Mouse (Mus musculus) embryonic facial prominence, embryonic 11.5 days (tissue): ENCODE results near the gene Rcsd1. TPM values are rescaled to one million over a fixed set of nuclear protein-coding genes. Genes with fewer than 3 reads are reported as not detected.

Experiments
- ATAC-seq: fragments of 200-750 bp; cut with Nextera tagmentation; replicated peaks from 2 replicates; pipeline ENCODE4 v1.8.0; 2017; ENCODE audit warnings: low read depth; ENCODE audit not compliant: insufficient number of reproducible peaks, low FRiP score, low TSS enrichment
- DNase-seq: peaks from one replicate; pipeline ENCODE4 v3.0.0-alpha.2; 2015; ENCODE audit warnings: low spot score
- H3K27ac ChIP-seq: fragments of 300-500 bp; sonication (generic); replicated peaks from 2 replicates; pipeline ENCODE4 v1.5.1; 2014; ENCODE audit warnings: mild to moderate bottlenecking, low read depth, low read length, control low read depth
- H3K27me3 ChIP-seq: fragments of 300-500 bp; sonication (generic); 2 replicates; pipeline ENCODE4 v1.6.1; 2014; ENCODE audit warnings: mild to moderate bottlenecking, low read length, moderate library complexity, mixed read lengths; ENCODE audit not compliant: control insufficient read depth, insufficient read depth
- H3K36me3 ChIP-seq: fragments of 300-500 bp; sonication (generic); replicated peaks from 2 replicates; pipeline ENCODE4 v1.6.1; 2014; ENCODE audit warnings: low read depth, mild to moderate bottlenecking, low read length, moderate library complexity, mixed read lengths; ENCODE audit not compliant: control insufficient read depth, insufficient read depth
- H3K4me1 ChIP-seq: fragments of 300-500 bp; sonication (generic); 2 replicates; pipeline ENCODE4 v1.6.1; 2014; ENCODE audit warnings: low read length, mixed read lengths; ENCODE audit not compliant: control insufficient read depth, insufficient read depth
- H3K4me2 ChIP-seq: fragments of 300-500 bp; sonication (generic); 2 replicates; pipeline ENCODE4 v1.6.1; 2014; ENCODE audit warnings: low read depth, mild to moderate bottlenecking, control low read depth, low read length, moderate library complexity
- H3K4me3 ChIP-seq: fragments of 300-500 bp; sonication (generic); 2 replicates; pipeline ENCODE4 v1.5.1; 2014; ENCODE audit warnings: low read depth, low read length, control low read depth
- H3K9ac ChIP-seq: fragments of 300-500 bp; sonication (generic); replicated peaks from 2 replicates; pipeline ENCODE4 v1.6.1; 2014; ENCODE audit warnings: mild to moderate bottlenecking, control low read depth, low read length
- H3K9me3 ChIP-seq: fragments of 300-500 bp; sonication (generic); replicated peaks from 2 replicates; pipeline ENCODE4 v1.6.1; 2016; ENCODE audit warnings: mild to moderate bottlenecking, low read length, inconsistent platforms, mixed read lengths; ENCODE audit not compliant: control insufficient read depth
- WGBS: fragments of 180-500 bp; shearing (Covaris S2); extraction: QIAGEN DNeasy Blood & Tissue Kit; methylation state at CpG from one replicate; pipeline ENCODE4 v1.1.7; 2014; 5-methylcytosine and 5-hydroxymethylcytosine counted together
- polyA plus RNA-seq: library from polyadenylated mRNA; unstranded; fragments of >200 nt; fragmentation: Nextera tagmentation; extraction: Ambion mirVana; gene quantifications from 2 replicates; pipeline ENCODE4 v1.2.1, GENCODE M21; 2014

Rcsd1 gene
- polyA plus RNA-seq, 1 experiment from 2014 or later, result 8.3 TPM

DNA sequence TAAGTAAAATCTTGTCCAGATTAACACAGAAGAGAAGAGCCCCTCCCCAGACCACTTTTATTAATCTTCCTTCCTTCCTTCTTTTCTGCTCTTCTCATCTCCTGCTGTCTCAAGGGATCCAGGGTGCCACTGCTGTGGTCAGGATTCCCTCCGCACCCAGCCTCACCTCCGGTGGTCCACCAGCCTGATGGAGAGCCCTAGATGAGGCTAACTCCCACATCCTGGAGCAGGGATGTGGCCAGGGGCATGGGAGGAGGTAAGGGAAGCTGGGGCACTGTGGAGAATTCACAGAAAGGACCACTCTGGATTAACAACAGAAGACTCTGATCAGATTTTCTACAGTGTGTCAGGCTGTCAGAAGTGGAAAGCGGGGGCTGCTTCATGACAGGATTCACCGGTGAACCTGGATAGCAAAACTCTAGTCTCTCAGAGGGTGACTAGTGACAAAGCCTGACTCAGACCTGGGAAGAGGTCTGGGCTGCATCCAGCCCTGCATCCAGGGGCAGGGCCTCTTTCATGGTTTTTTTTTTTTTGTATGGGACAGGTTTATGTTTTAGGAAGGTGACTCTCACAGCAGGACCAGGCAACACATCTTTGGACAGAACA is 15.6 kb upstream of the Rcsd1 start:
- DNase-seq, result no peak
- no peak overlapping the region for H3K9ac ChIP-seq
- H3K4me1 ChIP-seq, result no peaks in the 10 kb centered on the region
- H3K27ac ChIP-seq, result peak overlapping the region; percentile 44; the same call in 1 of the 2 replicates
- no peaks in the 10 kb centered on the region for H3K27me3 ChIP-seq
- no peak for ATAC-seq
- 79% methylated on average over 4 of the region's 4 CpGs for WGBS
- H3K36me3 ChIP-seq, result no peaks in the 10 kb centered on the region
- no peaks in the 10 kb centered on the region for H3K9me3 ChIP-seq
- H3K4me2 ChIP-seq, result no peak overlapping the region
- H3K4me3 ChIP-seq, result no peak overlapping the region

DNA sequence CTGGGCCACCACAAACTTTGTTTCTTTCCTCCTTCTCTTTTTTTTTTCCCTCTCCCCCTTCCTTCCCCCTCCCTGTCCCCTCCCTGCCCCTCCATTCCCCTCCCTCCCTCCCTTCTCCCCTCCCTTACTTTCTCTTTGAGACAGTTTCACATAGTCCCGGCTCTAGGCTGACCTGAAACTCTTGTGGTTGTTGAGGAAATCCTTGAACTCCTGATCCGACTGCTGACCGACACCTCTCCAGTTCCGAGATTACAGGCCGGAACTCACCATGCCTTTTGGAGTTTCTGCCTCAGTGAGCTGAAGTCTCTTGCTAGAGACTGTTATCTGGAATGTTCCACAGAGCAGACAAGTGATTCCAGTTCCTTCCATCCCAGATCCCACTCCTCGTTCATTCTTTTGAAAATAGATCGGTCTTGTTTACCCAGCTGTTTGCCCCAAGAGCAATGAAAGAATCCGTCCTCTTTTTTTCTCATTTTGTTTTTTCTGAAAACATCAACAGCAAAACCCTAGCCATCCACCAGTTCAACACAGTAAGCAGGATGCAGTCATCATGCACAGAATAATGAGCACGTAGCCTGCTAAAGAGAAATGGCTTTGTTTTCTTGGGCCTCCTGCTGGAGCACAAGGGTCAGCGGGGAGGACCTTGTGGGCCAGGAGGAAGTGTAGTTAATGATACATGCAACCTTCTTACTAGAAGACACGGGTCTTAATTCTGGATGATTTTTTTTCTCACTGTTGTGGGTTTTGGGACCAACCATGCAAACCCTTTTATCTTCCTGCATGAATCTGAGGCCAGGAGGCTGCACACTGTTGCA is 14.9 kb upstream of the Rcsd1 start:
- Histone ChIP-seq H3K9ac (no peak overlapping the region), H3K4me3 (no peak overlapping the region), H3K4me2 (no peak overlapping the region), H3K36me3 (no peaks in the 10 kb centered on the region), H3K27ac (no peak overlapping the region), H3K9me3 (no peaks in the 10 kb centered on the region), H3K27me3 (no peaks in the 10 kb centered on the region), H3K4me1 (no peaks in the 10 kb centered on the region)
- ATAC-seq, result no peak
- no peak for DNase-seq
- 46% methylated on average over 11 of the region's 11 CpGs for WGBS

DNA sequence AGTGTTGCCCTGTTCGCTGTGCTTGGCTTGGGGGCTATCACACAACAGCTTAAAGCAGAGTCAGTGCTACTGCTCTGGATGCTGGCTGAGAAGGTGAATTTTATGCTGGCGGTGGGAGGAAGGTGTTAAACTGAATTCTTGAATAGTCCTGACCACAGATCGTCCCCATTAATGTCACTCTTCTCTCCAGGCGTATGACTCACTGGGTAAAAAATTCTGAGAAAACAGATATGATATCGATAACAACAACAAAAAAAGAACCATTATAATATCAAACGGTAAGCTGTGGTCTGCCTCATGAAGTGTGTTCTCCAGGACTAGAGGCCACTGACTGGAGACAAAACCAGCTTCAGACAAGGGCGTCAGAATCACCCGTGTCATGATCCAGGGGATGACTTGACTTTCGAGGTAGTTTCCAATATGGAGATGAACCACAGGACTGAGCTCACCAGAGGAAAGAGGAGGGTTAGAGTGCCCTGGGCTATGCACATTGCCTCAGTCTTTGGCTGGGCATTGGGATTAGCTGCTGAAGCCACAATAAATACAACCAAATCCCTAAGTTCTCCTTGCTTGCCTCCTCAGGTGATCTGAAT is 13.1 kb upstream of the Rcsd1 start:
- Histone ChIP-seq H3K4me2 (no peak overlapping the region), H3K4me3 (no peak overlapping the region), H3K9me3 (no peaks in the 10 kb centered on the region), H3K4me1 (no peaks in the 10 kb centered on the region), H3K36me3 (no peaks in the 10 kb centered on the region), H3K27ac (no peak overlapping the region), H3K27me3 (no peaks in the 10 kb centered on the region), H3K9ac (no peak overlapping the region)
- WGBS, result 91% methylated on average over 9 of the region's 9 CpGs
- no peak for DNase-seq
- no peak for ATAC-seq

DNA sequence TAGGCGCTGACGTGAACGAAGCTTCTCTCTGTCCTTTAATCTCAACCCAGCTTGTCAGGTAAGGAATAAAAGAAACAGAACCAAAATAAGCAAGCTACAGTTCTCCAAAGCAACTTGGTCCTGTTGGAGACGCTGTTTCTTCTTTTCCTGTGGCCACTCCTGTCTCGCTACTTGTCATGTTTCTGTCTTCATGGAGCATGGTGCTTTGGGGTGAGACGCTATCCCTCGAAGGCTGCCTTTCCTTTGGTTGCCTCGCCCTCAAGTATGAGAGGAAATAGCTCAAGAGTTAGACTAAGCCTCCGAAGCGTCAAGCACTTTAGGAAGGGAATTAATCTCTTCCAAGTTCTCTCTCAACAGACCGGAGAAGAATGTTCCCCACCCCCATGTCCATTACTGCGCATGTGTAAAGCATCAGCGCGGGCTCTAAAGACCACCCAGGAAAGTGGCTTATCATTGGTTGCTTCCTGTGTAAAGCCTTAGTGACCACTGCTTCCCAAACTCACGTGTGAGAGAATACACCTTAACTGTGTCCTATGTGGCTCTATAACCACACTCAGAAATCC is 9.1 kb upstream of the Rcsd1 start:
- ATAC-seq, result no peak
- Histone ChIP-seq H3K27ac (no peak overlapping the region), H3K4me3 (no peak overlapping the region)

DNA sequence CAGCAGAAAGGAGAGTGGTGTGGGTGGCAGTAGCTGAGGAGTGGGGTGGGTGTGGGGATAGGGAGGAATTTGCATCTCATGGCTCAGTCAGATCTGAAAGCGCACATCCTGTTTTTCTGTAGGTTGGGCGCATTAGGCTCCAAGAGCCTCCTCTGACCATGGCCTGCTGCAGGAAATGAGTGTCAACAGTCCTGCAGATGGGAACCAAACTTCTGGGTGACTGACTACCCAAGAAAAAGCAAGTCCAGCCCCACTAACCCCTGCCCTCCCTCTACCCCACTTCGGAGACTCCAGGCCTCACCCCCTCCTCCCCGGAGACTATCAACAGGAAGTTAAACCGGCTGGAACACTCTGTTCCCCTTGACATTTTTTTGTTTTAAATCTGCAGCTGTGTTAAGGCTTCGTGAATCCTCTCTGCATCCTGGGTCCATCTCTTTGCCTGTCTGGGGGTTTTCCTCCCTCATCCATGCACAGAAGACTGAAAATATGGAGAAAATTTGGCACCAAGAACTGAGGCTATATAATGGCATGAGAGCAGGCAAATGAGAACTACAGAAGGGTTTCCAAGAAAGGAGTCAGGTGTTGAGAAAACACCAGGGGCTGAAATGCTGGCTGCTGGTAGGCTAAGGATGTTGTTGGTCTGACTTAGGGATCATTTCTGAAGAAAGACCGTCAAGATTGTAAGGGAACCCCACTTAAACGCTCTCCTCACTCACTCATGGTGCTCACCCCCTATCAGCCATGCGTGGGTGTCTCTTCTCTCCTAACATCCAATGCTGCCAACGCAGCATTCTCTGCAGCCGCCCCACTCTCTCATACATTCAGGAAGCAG is 8.4 kb upstream of the Rcsd1 start:
- Histone ChIP-seq H3K27me3 (no peaks in the 10 kb centered on the region), H3K4me1 (no peaks in the 10 kb centered on the region), H3K27ac (0 out of 2 replicates have a peak overlapping the region, but pooled peaks have one; percentile 6), H3K9ac (no peak overlapping the region), H3K36me3 (no peaks in the 10 kb centered on the region), H3K4me3 (no peak overlapping the region), H3K9me3 (no peaks in the 10 kb centered on the region), H3K4me2 (no peak overlapping the region)
- 50% methylated on average over 11 of the region's 11 CpGs for WGBS
- DNase-seq (no peak), ATAC-seq (peak; percentile 56)

More for the DNA sequence above, 9.1 kb upstream of the Rcsd1 start:
- no peaks in the 10 kb centered on the region for H3K4me1 ChIP-seq
- no peaks in the 10 kb centered on the region for H3K9me3 ChIP-seq
- WGBS, result 71% methylated on average over 15 of the region's 15 CpGs
- no peak for DNase-seq
- no peaks in the 10 kb centered on the region for H3K27me3 ChIP-seq
- no peaks in the 10 kb centered on the region for H3K36me3 ChIP-seq
- no peak overlapping the region for H3K4me2 ChIP-seq
- no peak overlapping the region for H3K9ac ChIP-seq

DNA sequence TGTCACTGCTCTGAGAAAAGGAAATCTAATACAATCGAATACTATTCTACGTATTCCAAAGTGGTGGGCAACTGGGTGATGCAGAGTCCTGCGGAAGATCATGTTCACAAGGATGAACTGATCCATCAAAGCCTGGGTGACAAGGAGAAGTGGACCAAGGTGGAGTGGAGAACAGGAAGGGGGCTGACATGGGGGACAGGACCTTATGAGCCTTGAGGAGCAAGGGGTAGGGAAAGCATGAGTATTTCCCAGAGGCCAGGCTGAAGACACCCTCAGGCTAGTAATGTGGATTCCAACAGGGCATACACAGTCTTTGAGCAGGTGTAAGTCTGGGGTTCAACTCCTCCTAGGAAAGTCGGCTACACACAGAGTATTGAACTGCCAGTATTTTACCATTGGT is 6.9 kb upstream of the Rcsd1 start:
- WGBS, result 77% methylated on average over 4 of the region's 4 CpGs
- DNase-seq (no peak), ATAC-seq (no peak)
- no peaks in the 10 kb centered on the region for H3K36me3 ChIP-seq
- no peak overlapping the region for H3K27ac ChIP-seq
- H3K4me3 ChIP-seq, result no peak overlapping the region
- H3K9me3 ChIP-seq, result no peaks in the 10 kb centered on the region
- H3K4me1 ChIP-seq, result no peaks in the 10 kb centered on the region
- no peak overlapping the region for H3K4me2 ChIP-seq
- H3K27me3 ChIP-seq, result no peaks in the 10 kb centered on the region
- no peak overlapping the region for H3K9ac ChIP-seq

DNA sequence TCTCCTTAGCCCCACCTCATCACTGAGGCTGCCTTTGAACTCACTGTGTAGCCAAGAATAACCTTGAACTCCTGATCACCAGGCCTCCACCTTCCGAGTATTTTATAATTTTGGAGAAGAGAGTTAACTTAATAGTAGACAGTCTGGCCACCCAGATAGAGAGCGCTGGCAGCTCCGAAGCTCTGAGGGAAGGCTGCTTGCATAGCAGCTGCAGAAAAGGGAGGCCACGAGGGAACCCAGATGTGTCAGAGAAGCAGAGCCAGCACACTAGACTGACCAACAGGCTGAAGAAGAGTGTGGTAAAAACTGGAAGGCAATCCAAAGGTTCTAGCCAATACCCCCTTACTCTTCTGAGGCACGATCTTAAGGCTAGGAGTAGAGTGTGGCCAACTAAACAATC is 4.2 kb upstream of the Rcsd1 start:
- Histone ChIP-seq H3K9me3 (no peaks in the 10 kb centered on the region), H3K4me2 (no peak overlapping the region), H3K27me3 (no peaks in the 10 kb centered on the region), H3K4me3 (no peak overlapping the region), H3K36me3 (no peaks in the 10 kb centered on the region), H3K27ac (no peak overlapping the region), H3K9ac (no peak overlapping the region), H3K4me1 (no peaks in the 10 kb centered on the region)
- DNase-seq (no peak), ATAC-seq (no peak)
- 77% methylated on average over 5 of the region's 5 CpGs for WGBS
